ENCODE assay signal across 15 mouse cellular contexts in the genomic region with DNA sequence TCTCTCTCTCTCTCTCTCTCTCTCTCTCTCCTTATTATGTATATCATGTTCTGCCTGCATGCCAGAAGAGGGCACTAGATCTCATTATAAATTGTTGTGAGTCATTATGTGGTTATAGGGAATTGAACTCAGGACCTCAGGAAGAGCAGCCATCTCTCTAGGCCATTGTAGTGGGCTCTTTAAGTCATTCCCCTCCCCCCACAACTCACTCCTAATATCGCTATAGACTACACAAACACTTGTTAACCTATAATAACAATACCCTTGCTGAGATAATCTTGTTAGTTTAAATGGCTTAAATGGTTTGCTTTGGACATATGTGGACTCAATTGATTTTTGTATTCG. TPM values are rescaled to one million over a fixed set of nuclear protein-coding genes. Genes with fewer than 3 reads are reported as not detected.
DNase-seq lines count a peak whose midpoint lies in the region; ATAC-seq and TF ChIP-seq lines count a peak whose summit lies in the region.
"Had no signal": no experiment of that assay in that cellular context is flagged by ENCODE, and none has a peak within 500 bp of the region (broad histone marks: within the 10 kb centered on the region; RNA-seq: fewer than 3 reads in every experiment).

No protein-coding gene starts in this region.

- TF ChIP-seq EP300 in lung, postnatal 0 days (IDR thresholded peaks at IDR 0.05): no peak

- H3K4me3 ChIP-seq in forebrain, embryonic 14.5 days (ENCODE audit: low read depth, low read length): no peak overlapping the region
- no peak overlapping the region for H3K4me3 ChIP-seq in forebrain, embryonic 11.5 days (ENCODE audit: low read depth, low read length)
- H3K4me3 ChIP-seq in lung, postnatal 0 days (ENCODE audit: low read depth, low read length): no peak overlapping the region
- H3K4me3 ChIP-seq: embryonic facial prominence, embryonic 13.5 days had no signal

- H3K27ac ChIP-seq in forebrain, embryonic 14.5 days (ENCODE audit: low read depth, low read length): no peak overlapping the region
- H3K27ac ChIP-seq in forebrain, embryonic 11.5 days (ENCODE audit: low read depth, low read length): no peak overlapping the region
- H3K27ac ChIP-seq in lung, postnatal 0 days (ENCODE audit: low read length): no peak overlapping the region
- H3K27ac ChIP-seq: embryonic facial prominence, embryonic 13.5 days; kidney, embryonic 15.5 days; midbrain, embryonic 13.5 days; neural tube, embryonic 15.5 days had no signal

- no peak overlapping the region for H3K9ac ChIP-seq in forebrain, embryonic 14.5 days (ENCODE audit: low read length)
- H3K9ac ChIP-seq in forebrain, embryonic 11.5 days (ENCODE audit: low read length): no peak overlapping the region
- no peak overlapping the region for H3K9ac ChIP-seq in lung, postnatal 0 days (replicated peaks; ENCODE audit: low read depth)
- H3K9ac ChIP-seq: embryonic facial prominence, embryonic 13.5 days; kidney, embryonic 15.5 days; midbrain, embryonic 13.5 days; neural tube, embryonic 15.5 days had no signal

- no peak overlapping the region for H3K4me2 ChIP-seq in forebrain, embryonic 14.5 days (ENCODE audit: low read length)
- no peak overlapping the region for H3K4me2 ChIP-seq in forebrain, embryonic 11.5 days (ENCODE audit: low read depth, low read length, severe bottlenecking)
- no peak overlapping the region for H3K4me2 ChIP-seq in lung, postnatal 0 days (replicated peaks; ENCODE audit: low read depth, low read length)

- H3K36me3 ChIP-seq in forebrain, embryonic 14.5 days (ENCODE audit: control insufficient read depth, insufficient read depth, low read length): no peaks in the 10 kb centered on the region
- no peaks in the 10 kb centered on the region for H3K36me3 ChIP-seq in forebrain, embryonic 11.5 days (ENCODE audit: control insufficient read depth, insufficient read depth, low read length)
- no peaks in the 10 kb centered on the region for H3K36me3 ChIP-seq in lung, postnatal 0 days (ENCODE audit: insufficient read depth, low read length)
- H3K36me3 ChIP-seq: embryonic facial prominence, embryonic 13.5 days; kidney, embryonic 15.5 days; midbrain, embryonic 13.5 days had no signal

- 35% methylated on average over 2 of the region's 2 CpGs for WGBS in forebrain, embryonic 14.5 days
- WGBS in forebrain, embryonic 11.5 days: 44% methylated on average over 2 of the region's 2 CpGs
- 41% methylated on average over 2 of the region's 2 CpGs for WGBS in lung, postnatal 0 days

- peak; percentile 26 for DNase-seq in forebrain, embryonic 14.5 days (ENCODE audit: low spot score)
- no peak for DNase-seq in forebrain, embryonic 11.5 days (ENCODE audit: low spot score)
- peak; percentile 13 for DNase-seq in lung, postnatal 0 days (ENCODE audit: low spot score)
- DNase-seq in lung, postnatal 36 days: no peak
- DNase-seq in brain, embryonic 14.5 days (ENCODE audit: low read depth): peak; percentile 41
- DNase-seq in retina, embryonic 14.5 days (ENCODE audit: low spot score): peak; percentile 36
- no peak for DNase-seq in layer of hippocampus, adult 9-11 months
- DNase-seq: lung, adult 2 months had no signal

- no peak for ATAC-seq in forebrain, embryonic 14.5 days
- no peak for ATAC-seq in forebrain, embryonic 11.5 days (replicated peaks; ENCODE audit: low FRiP score)
- no peak for ATAC-seq in lung, postnatal 0 days
- ATAC-seq in megakaryocyte-erythroid progenitor cell, adult 5-6 weeks (replicated peaks; ENCODE audit: low FRiP score, low TSS enrichment, poor library complexity, severe bottlenecking): no peak
- ATAC-seq: midbrain, embryonic 13.5 days had no signal

- TF ChIP-seq POLR2A in brain, embryonic 14.5 days (IDR thresholded peaks at IDR 0.05; ENCODE audit: borderline replicate concordance, extremely low read depth, insufficient read depth, insufficient read length, poor library complexity, severe bottlenecking): no peak

- TF ChIP-seq CTCF in lung, postnatal 0 days (IDR thresholded peaks at IDR 0.05): peak; percentile 37
- TF ChIP-seq CTCF in brain, embryonic 14.5 days (IDR thresholded peaks at IDR 0.05; ENCODE audit: borderline replicate concordance, extremely low read depth, insufficient read depth, insufficient read length): no peak

- H3K9me3 ChIP-seq in forebrain, embryonic 14.5 days (replicated peaks; ENCODE audit: control insufficient read depth, low read length): no peaks in the 10 kb centered on the region
- no peaks in the 10 kb centered on the region for H3K9me3 ChIP-seq in forebrain, embryonic 11.5 days (ENCODE audit: control insufficient read depth, low read length)
- H3K9me3 ChIP-seq in lung, postnatal 0 days (ENCODE audit: low read length): no peaks in the 10 kb centered on the region
- H3K9me3 ChIP-seq: embryonic facial prominence, embryonic 13.5 days; kidney, embryonic 15.5 days; midbrain, embryonic 13.5 days; neural tube, embryonic 15.5 days had no signal

- H3K27me3 ChIP-seq in forebrain, embryonic 14.5 days (replicated peaks; ENCODE audit: control insufficient read depth, insufficient read depth, low read length): no peaks in the 10 kb centered on the region
- no peaks in the 10 kb centered on the region for H3K27me3 ChIP-seq in forebrain, embryonic 11.5 days (ENCODE audit: control insufficient read depth, insufficient read depth, low read length)
- H3K27me3 ChIP-seq in lung, postnatal 0 days (replicated peaks; ENCODE audit: insufficient read depth, low read length): no peaks in the 10 kb centered on the region
- H3K27me3 ChIP-seq: kidney, embryonic 15.5 days; neural tube, embryonic 15.5 days had no signal

- H3K4me1 ChIP-seq in forebrain, embryonic 14.5 days (ENCODE audit: control insufficient read depth, insufficient read depth, low read length): no peaks in the 10 kb centered on the region
- no peaks in the 10 kb centered on the region for H3K4me1 ChIP-seq in forebrain, embryonic 11.5 days (replicated peaks; ENCODE audit: control insufficient read depth, insufficient read depth, low read length)
- H3K4me1 ChIP-seq in lung, postnatal 0 days (ENCODE audit: insufficient read depth, low read depth, low read length): no peaks in the 10 kb centered on the region
- H3K4me1 ChIP-seq: embryonic facial prominence, embryonic 13.5 days had no signal

RNA-seq across cellular contexts. Expression of gene Tmem62, which starts 1.8 kb away (rescaled TPM):
- polyA plus RNA-seq in forebrain, embryonic 14.5 days (2014; fragmentation: Nextera tagmentation; extraction: Ambion mirVana): 7.9 and 9.1 TPM in 2 replicates
- polyA plus RNA-seq in forebrain, embryonic 11.5 days (2014; fragmentation: Nextera tagmentation; extraction: Ambion mirVana): 3.4 and 4.9 TPM in 2 replicates
- polyA plus RNA-seq in lung, postnatal 0 days (2015; fragmentation: Nextera tagmentation; extraction: Ambion mirVana): 13.2 and 13.5 TPM in 2 replicates
- 13.5 and 14.0 TPM in 2 replicates for polyA plus RNA-seq in brain, embryonic 14.5 days (2012; rRNA removed)
- total RNA-seq in megakaryocyte-erythroid progenitor cell, adult 5-6 weeks (2014; fragmentation: Nextera tagmentation): 4.4 and 5.8 TPM in 2 replicates
- total RNA-seq in megakaryocyte-erythroid progenitor cell, adult 5-6 weeks (2017): 5.2 and 16.5 TPM in 2 replicates

RNA-seq across cellular contexts. Expression of gene Ubr1, which starts 8.2 kb away (rescaled TPM):
- 23.8 and 32.8 TPM in 2 replicates for polyA plus RNA-seq in forebrain, embryonic 14.5 days (2014; fragmentation: Nextera tagmentation; extraction: Ambion mirVana)
- polyA plus RNA-seq in forebrain, embryonic 11.5 days (2014; fragmentation: Nextera tagmentation; extraction: Ambion mirVana): 25.1 TPM in 2 replicates
- polyA plus RNA-seq in lung, postnatal 0 days (2015; fragmentation: Nextera tagmentation; extraction: Ambion mirVana): 25.1 and 29.9 TPM in 2 replicates
- polyA plus RNA-seq in brain, embryonic 14.5 days (2012; rRNA removed): 26.7 and 31.0 TPM in 2 replicates
- total RNA-seq in megakaryocyte-erythroid progenitor cell, adult 5-6 weeks (2014; fragmentation: Nextera tagmentation): 32.9 and 36.0 TPM in 2 replicates
- 36.1 and 39.5 TPM in 2 replicates for total RNA-seq in megakaryocyte-erythroid progenitor cell, adult 5-6 weeks (2017)

RNA-seq across cellular contexts. Expression of gene Ccndbp1, which starts 29.5 kb away (rescaled TPM):
- 79.4 and 82.4 TPM in 2 replicates for polyA plus RNA-seq in forebrain, embryonic 14.5 days (2014; fragmentation: Nextera tagmentation; extraction: Ambion mirVana)
- polyA plus RNA-seq in forebrain, embryonic 11.5 days (2014; fragmentation: Nextera tagmentation; extraction: Ambion mirVana): 37.0 and 43.3 TPM in 2 replicates
- 55.6 and 56.8 TPM in 2 replicates for polyA plus RNA-seq in lung, postnatal 0 days (2015; fragmentation: Nextera tagmentation; extraction: Ambion mirVana)
- polyA plus RNA-seq in brain, embryonic 14.5 days (2012; rRNA removed): 65.4 and 69.0 TPM in 2 replicates
- total RNA-seq in megakaryocyte-erythroid progenitor cell, adult 5-6 weeks (2014; fragmentation: Nextera tagmentation): 52.3 and 61.3 TPM in 2 replicates
- 28.9 and 73.9 TPM in 2 replicates for total RNA-seq in megakaryocyte-erythroid progenitor cell, adult 5-6 weeks (2017)

RNA-seq across cellular contexts. Expression of gene Epb42, which starts 58.2 kb away (rescaled TPM):
- 0.13 and 0.32 TPM in 2 replicates for polyA plus RNA-seq in forebrain, embryonic 14.5 days (2014; fragmentation: Nextera tagmentation; extraction: Ambion mirVana)
- 7.6 and 8.4 TPM in 2 replicates for polyA plus RNA-seq in forebrain, embryonic 11.5 days (2014; fragmentation: Nextera tagmentation; extraction: Ambion mirVana)
- polyA plus RNA-seq in lung, postnatal 0 days (2015; fragmentation: Nextera tagmentation; extraction: Ambion mirVana): 1.4 and 2.3 TPM in 2 replicates
- polyA plus RNA-seq in brain, embryonic 14.5 days (2012; rRNA removed): 0.19 and 0.75 TPM in 2 replicates
- 24.6 and 30.0 TPM in 2 replicates for total RNA-seq in megakaryocyte-erythroid progenitor cell, adult 5-6 weeks (2014; fragmentation: Nextera tagmentation)
- total RNA-seq in megakaryocyte-erythroid progenitor cell, adult 5-6 weeks (2017): 13.0 and 19.8 TPM in 2 replicates
- total RNA-seq: left cerebral cortex, postnatal 25 days had no signal
- polyA plus RNA-seq: frontal cortex, adult 2 months had no signal

Comparison
In these comparisons a context has a peak if more than half of its experiments do, and no peak if none do; other contexts are left out.
1. DNase-seq: peak in forebrain, embryonic 14.5 days (single experiment), lung, postnatal 0 days (single experiment), brain, embryonic 14.5 days (single experiment) and retina, embryonic 14.5 days (single experiment); none in forebrain, embryonic 11.5 days (single experiment), lung, postnatal 36 days (single experiment) and layer of hippocampus, adult 9-11 months (single experiment).